Mouse (Mus musculus): ENCODE measurements around the gene Cacnb1.

- TF ChIP-seq JUND (IDR thresholded peaks at IDR 0.05; ENCODE audit: low read depth, low read length) (no peak), CTCF (IDR thresholded peaks at IDR 0.05 in 2 of 3, conservative IDR thresholded peaks at IDR 0.05 in 1 of 3; ENCODE audit: control insufficient read depth in 1 of 3, insufficient read depth in 1 of 3, low read depth in 2 of 3, low read length in 3 of 3, poor library complexity in 1 of 3, severe bottlenecking in 1 of 3) (no peak), POLR2A (IDR thresholded peaks at IDR 0.05; ENCODE audit: control insufficient read depth in 1 of 2, insufficient read depth in 1 of 2, low read depth in 1 of 2, low read length in 2 of 2, poor library complexity in 1 of 2) (peak; percentile 39 to 74; a peak in 2 of 4 replicates), MXI1 (IDR thresholded peaks at IDR 0.05; ENCODE audit: low read depth, low read length) (peak; percentile 12), BHLHE40 (IDR thresholded peaks at IDR 0.05; ENCODE audit: borderline replicate concordance, low read depth, low read length) (no peak)
Measured at GRCm38 (mm10) chr11:98022555-98023371, at the start of gene Cacnb1.

Data from MEL (cell line).